Mouse (Mus musculus) adrenal gland, postnatal 4 days (tissue): ENCODE results near the gene Acbd5. TPM values are rescaled to one million over a fixed set of nuclear protein-coding genes. Genes with fewer than 3 reads are reported as not detected.

Source experiments
- DNase-seq, 2 experiments: peaks; one replicate each; pipeline ENCODE4 v3.0.0; 2021 to 2022; ENCODE audit warnings: low spot score in 2 of 2, mixed read lengths in 2 of 2
- total RNA-seq, 2 experiments: library from RNA; stranded (reverse); gene quantifications; 2 replicates each; pipeline ENCODE4 v1.2.3; 2021

Acbd5 gene
- total RNA-seq, 2 experiments from 2014 or later, result 73.3 to 73.4 TPM

DNA sequence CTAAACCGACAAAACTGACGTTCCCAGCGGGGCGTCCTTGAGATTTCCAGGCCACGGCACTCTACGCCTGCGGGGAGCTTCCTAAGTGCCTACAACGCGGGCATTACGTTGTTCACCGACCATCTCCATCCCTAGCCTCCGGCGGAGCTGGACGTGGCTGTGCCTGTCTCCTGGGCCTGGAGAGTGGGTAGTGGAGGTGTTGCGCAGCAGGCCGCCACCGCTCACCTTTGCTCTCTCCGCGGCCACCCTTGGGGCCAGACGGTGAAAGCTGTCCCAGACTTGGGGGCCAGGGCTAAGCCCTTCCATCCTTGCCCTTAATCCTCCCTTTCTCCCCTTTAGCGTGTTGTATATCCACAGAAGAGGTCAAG is 387 bp downstream of the Acbd5 start:
- DNase-seq, result peak in 1 of 2 experiments; percentile 9

DNA sequence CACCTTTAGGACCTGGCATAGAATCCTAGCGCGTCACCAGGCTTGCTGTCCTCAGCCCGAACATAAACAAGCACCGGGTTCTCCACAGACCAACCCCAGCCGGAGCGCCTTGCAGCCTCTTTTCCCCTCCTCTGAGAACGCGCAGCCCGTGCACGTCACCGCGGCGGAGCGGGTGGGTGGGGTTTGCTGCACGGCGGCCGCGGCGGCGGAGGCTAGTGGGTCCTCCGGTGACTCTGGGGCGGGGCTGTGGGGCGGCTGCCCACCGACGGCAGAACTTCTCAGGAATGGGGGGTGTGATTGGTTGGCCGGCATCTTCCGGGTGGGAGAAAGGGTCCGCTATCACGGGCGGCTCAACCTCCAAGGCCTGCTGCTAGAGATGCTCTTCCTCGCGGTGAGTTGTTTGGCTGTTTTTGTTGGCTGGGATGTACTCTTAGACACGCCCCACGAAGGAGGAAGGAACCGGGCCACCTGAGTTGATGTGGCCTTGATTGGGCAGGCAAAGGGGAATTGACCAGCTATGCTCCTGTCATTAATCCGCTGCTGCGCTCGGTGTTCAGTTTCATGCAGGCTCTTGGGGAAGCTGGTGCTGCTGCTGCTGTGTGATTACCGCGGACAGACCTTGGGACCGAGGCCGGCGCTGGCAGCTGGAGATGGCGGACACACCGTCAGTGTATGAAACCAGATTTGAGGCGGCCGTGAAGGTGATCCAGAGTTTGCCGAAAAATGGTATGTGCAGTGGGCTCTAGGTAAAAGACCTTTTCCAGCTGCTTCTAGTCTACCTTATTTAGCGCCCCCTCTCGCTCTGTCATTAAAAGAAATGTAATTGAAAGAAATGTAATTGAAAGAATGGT is 1.2 kb downstream of the Acbd5 start:
- peak; percentile 90 to 93 for DNase-seq

DNA sequence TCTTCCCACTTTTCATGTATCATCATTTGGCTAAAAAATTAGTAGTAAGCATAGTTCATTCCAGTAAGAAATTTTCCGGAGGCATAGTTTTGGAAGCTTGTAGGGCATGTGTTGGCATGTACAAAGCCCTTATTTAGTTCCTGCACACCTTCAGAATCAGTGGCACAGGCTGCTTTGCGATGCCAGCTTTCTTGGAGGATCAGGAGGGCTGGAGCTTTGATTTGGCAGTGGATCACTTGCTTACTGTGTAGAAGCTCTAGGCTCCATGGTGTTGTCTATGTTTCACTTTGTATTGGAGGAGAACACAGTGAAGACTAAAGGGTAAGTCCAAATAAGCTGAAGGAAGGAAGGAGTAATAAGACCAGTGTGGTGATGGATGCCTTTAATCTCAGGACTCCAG is 2.5 kb downstream of the Acbd5 start:
- DNase-seq, result no peak

GRCm38 (mm10) chr2:23071406-23071805 is 3.4 kb downstream of the Acbd5 start:
- DNase-seq, result no peak

GRCm38 (mm10) chr2:23075846-23076245 is 7.9 kb downstream of the Acbd5 start:
- DNase-seq, result no peak

- no peak for DNase-seq
These were observed 8.8 kb downstream of the Acbd5 start for GRCm38 (mm10) chr2:23076783-23077182.

GRCm38 (mm10) chr2:23077693-23078092 is 9.7 kb downstream of the Acbd5 start:
- DNase-seq, result no peak

DNA sequence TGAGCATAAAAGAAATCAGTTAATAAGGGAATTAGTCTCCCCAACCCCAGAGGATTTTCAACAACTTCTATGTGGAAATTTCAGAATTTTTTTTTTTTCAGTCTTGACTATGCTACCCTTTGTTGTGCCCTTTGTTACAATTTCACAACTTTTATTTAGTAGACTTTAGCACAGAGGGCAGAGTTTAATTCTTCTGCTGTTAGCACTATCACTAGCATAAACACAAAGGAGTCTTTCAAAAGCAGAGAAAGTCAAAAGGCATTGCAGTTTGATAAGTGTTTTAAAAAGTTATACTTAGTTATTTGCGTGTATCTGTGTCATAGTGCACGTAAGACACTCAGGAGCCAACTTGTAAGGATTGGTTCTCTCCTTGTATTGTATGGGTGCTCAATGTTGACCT is 10.6 kb downstream of the Acbd5 start:
- no peak for DNase-seq

DNA sequence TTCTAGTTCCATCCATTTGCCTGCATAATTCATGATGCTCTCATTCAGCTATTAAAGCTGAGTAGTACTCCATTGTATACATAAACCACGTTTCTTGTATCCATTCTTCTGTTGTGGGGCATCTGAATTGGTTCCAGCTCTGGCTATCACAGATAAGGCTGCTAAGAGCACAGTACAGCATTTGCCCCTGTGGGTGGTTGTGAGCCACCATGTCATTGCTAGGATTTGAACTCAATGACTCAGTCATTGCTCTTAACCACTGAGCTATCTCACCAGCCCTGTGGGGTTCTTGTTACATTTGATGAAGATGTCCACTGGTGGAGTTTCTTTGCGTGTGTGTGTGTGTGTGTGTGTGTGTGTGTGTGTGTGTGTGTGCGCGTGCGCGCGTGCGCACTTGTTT is 16.6 kb downstream of the Acbd5 start:
- no peak for DNase-seq

DNA sequence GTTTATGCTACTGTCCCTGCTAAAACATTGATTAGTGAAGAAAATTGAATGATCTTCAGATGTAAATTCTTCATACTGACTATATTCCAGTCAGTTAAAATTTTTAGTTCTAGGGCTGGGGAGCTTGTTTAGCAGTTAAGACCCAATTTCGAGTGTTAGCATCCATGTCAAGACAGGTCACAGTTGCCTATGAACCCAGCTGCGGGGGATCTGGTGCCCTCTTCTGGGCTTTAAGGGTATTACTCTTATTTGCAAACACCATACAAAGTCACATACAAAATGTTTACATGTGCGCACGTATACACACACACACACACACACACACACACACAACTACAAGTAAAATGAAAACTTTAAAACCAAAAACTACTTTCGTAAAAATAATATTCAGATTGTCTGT is 24.2 kb downstream of the Acbd5 start:
- DNase-seq, result no peak

DNA sequence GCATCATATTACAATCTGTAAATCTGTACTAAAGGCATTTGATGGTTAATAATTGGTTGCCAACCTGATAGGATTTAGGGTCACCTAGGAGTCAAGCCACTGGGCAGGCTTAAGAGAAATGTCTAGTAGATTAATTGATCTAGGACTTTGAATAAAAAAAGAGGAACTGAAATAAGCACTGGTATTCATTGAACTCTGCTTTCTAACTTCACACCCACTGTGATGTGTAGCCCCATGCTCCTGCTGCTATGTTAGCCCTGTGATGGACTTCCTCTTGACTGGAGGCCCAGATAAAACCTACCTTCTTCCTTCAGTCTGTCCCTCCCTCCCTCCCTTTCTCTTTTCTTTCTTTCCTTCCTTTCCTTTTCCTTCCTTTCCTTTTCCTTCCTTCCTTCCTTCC is 29.1 kb downstream of the Acbd5 start:
- no peak for DNase-seq

GRCm38 (mm10) chr2:23102266-23102665 is 34.3 kb downstream of the Acbd5 start:
- no peak for DNase-seq

DNA sequence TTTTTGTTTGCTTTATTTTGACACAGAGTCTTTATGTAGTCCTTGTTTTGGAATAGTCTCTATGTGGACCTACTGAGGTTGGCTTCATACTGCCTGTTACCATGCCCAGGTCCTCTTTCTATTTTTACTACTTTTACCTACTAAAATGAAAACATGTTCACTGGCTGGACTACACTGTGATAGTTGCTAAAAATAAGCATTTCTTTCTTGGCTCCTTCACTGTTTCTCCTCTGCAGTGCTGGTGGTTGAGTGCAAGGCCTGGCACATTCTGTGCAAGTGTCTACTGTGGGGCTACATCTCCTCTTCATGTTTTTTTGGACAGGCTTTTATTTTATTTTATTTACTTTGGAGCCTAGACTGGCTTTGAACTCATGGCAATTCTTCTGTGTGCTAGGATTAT is 51.6 kb downstream of the Acbd5 start:
- no peak for DNase-seq

- DNase-seq, result no peak
These were observed 87.2 kb downstream of the Acbd5 start for GRCm38 (mm10) chr2:23155199-23155621.

GRCm38 (mm10) chr2:23155777-23156607 is 88.0 kb downstream of the Acbd5 start, which contains the start of the genes Mastl and Yme1l1:
Gene Mastl (minus strand): TSS chr2:23156024.
Gene Yme1l1 (plus strand): TSS chr2:23156369.
- DNase-seq, result peak; percentile 92

GRCm38 (mm10) chr2:23156608-23157081 is 88.7 kb downstream of the Acbd5 start:
- DNase-seq, result no peak

Other genes starting within 250 kb of the Acbd5 start
- gene Pdss1, start 172.6 kb upstream of the Acbd5 start, total RNA-seq, result 10 to 100 TPM; 15.7 to 16.6 TPM
- 10 to 100 TPM; 80.8 to 87.5 TPM for gene Abi1, start 27.9 kb upstream of the Acbd5 start, total RNA-seq
- gene Mastl, start 87.9 kb downstream of the Acbd5 start, total RNA-seq, result 1 to 10 TPM; 8.4 to 8.9 TPM
- 100 to 1,000 TPM; 119 to 122 TPM for gene Yme1l1, start 88.2 kb downstream of the Acbd5 start, total RNA-seq
- gene 4931423N10Rik, start 139.3 kb downstream of the Acbd5 start, total RNA-seq, result under 1 TPM in 1 of 2 experiments, not detected in 1; 0.25 TPM